Mouse (Mus musculus) cerebellum, postnatal 25 days (tissue): ENCODE measurements around the gene Fam78a.

Source experiments
- DNase-seq, 2 experiments: peaks; one replicate each; pipeline ENCODE4 v3.0.0; 2021; ENCODE audit warnings: mixed read lengths in 2 of 2

Fam78a gene

GRCm38 (mm10) chr2:32037279-32037858 is 47.3 kb downstream of the Fam78a start:
- DNase-seq, result no peak

GRCm38 (mm10) chr2:32034206-32034605 is 50.5 kb downstream of the Fam78a start:
- no peak for DNase-seq

- peak in 1 of 2 experiments; percentile 59 for DNase-seq
Measured at GRCm38 (mm10) chr2:32033436-32033835, 51.2 kb downstream of the Fam78a start.

- DNase-seq, result peak; percentile 62 to 64
Measured at GRCm38 (mm10) chr2:32029636-32030035, 55.0 kb downstream of the Fam78a start.

- DNase-seq, result no peak
Measured at GRCm38 (mm10) chr2:32024372-32024771, 60.3 kb downstream of the Fam78a start.

- no peak for DNase-seq
Measured at GRCm38 (mm10) chr2:32020229-32020628, 64.4 kb downstream of the Fam78a start.

- DNase-seq, result no peak
Measured at GRCm38 (mm10) chr2:32019704-32020103, 65.0 kb downstream of the Fam78a start.

GRCm38 (mm10) chr2:32008716-32009115 is 75.9 kb downstream of the Fam78a start:
- DNase-seq, result no peak

- DNase-seq, result no peak
Measured at GRCm38 (mm10) chr2:32008311-32008710, 76.3 kb downstream of the Fam78a start.
